Mouse (Mus musculus) testis, adult 2 months (tissue): ENCODE data around the gene Pdzrn3.

Experiments used
- CTCF ChIP-seq: fragments of 200-500 bp; IDR thresholded peaks from 2 replicates; pipeline ENCODE4 v1.5.1; 2012; ENCODE audit warnings: low read depth, mild to moderate bottlenecking, inconsistent platforms, low read length, moderate library complexity; ENCODE audit not compliant: control insufficient read depth, insufficient read depth, insufficient replicate concordance
- POLR2A ChIP-seq: fragments of 200-500 bp; IDR thresholded peaks from 2 replicates; pipeline ENCODE4 v1.6.1; 2012; ENCODE audit warnings: low read depth, mild to moderate bottlenecking, inconsistent platforms, low read length, moderate library complexity; ENCODE audit not compliant: control insufficient read depth

GRCm38 (mm10) chr6:101103506-101103905 is 274.2 kb downstream of the Pdzrn3 start:
- TF ChIP-seq POLR2A (no peak), CTCF (no peak)
